ENCODE assay signal across 9 mouse cellular contexts in the genomic region with DNA sequence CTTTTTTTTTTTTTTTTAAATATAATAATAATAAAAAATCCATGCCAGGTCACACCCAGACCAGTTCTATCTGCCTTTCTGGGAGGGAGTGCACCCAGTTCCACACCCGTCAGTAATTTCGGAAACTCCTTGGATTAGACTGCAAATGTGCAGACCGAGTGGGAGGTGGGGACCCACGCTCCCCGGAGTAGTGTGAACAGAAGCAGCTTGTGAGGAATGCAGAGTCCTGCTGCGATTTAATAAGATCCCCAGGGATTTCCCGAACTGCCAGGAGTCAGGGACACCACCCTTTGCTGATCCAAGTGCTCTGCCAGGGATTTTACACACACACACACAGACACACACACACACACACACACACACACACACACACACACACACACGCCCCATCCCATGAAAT. TPM values are rescaled to one million over a fixed set of nuclear protein-coding genes. Genes with fewer than 3 reads are reported as not detected.
DNase-seq lines count a peak whose midpoint lies in the region; ATAC-seq and TF ChIP-seq lines count a peak whose summit lies in the region.
"Had no signal": no experiment of that assay in that cellular context is flagged by ENCODE, and none has a peak within 500 bp of the region (broad histone marks: within the 10 kb centered on the region; RNA-seq: fewer than 3 reads in every experiment).

No protein-coding gene starts in this region.

- no peak overlapping the region for H3K4me3 ChIP-seq in hindbrain, embryonic 11.5 days (ENCODE audit: low read depth, low read length)
- no peak overlapping the region for H3K4me3 ChIP-seq in hindbrain, embryonic 10.5 days
- H3K4me3 ChIP-seq in intestine, embryonic 16.5 days (ENCODE audit: low read length): no peak overlapping the region
- no peak overlapping the region for H3K4me3 ChIP-seq in thymus, adult 2 months (ENCODE audit: control insufficient read depth, insufficient read depth, low read length)

- DNase-seq in hindbrain, embryonic 11.5 days (ENCODE audit: low spot score): no peak
- DNase-seq in hindbrain, embryonic 10.5 days (ENCODE audit: low spot score): no peak
- peak; percentile 53 for DNase-seq in testis, postnatal 14 days (ENCODE audit: low spot score)
- no peak for DNase-seq in testis, postnatal 10 days (ENCODE audit: low spot score)
- no peak for DNase-seq in thymus, postnatal 4 days
- DNase-seq in thymus, adult 2 months: no peak

- no peak overlapping the region for H3K4me2 ChIP-seq in hindbrain, embryonic 11.5 days (replicated peaks; ENCODE audit: low read depth, low read length)
- no peak overlapping the region for H3K4me2 ChIP-seq in intestine, embryonic 16.5 days (ENCODE audit: low read depth, low read length)

- TF ChIP-seq CTCF in thymus, adult 2 months (IDR thresholded peaks at IDR 0.05; ENCODE audit: borderline replicate concordance, control insufficient read depth, extremely low read depth, insufficient read depth, low read length, poor library complexity): no peak

- no peaks in the 10 kb centered on the region for H3K36me3 ChIP-seq in hindbrain, embryonic 11.5 days (ENCODE audit: control insufficient read depth, insufficient read depth, low read length)
- H3K36me3 ChIP-seq in hindbrain, embryonic 10.5 days: no peaks in the 10 kb centered on the region
- H3K36me3 ChIP-seq in intestine, embryonic 16.5 days (ENCODE audit: control insufficient read depth, insufficient read depth, low read length): no peaks in the 10 kb centered on the region
- H3K36me3 ChIP-seq in thymus, adult 2 months (ENCODE audit: control insufficient read depth, insufficient read depth, low read length): no peaks in the 10 kb centered on the region
- H3K36me3 ChIP-seq: G1E had no signal

- no peak for TF ChIP-seq POLR2A in thymus, adult 2 months (IDR thresholded peaks at IDR 0.05; ENCODE audit: control insufficient read depth, extremely low read depth, insufficient read depth, low read length, poor library complexity)

- peaks cover 4% of the 10 kb centered on the region; the same call in 1 of the 2 replicates for H3K4me1 ChIP-seq in hindbrain, embryonic 11.5 days (replicated peaks; ENCODE audit: control insufficient read depth, insufficient read depth, low read length)
- H3K4me1 ChIP-seq in hindbrain, embryonic 10.5 days (replicated peaks): peaks cover 34% of the 10 kb centered on the region
- peaks cover 23% of the 10 kb centered on the region for H3K4me1 ChIP-seq in intestine, embryonic 16.5 days (ENCODE audit: control insufficient read depth, insufficient read depth, low read length)
- H3K4me1 ChIP-seq in thymus, adult 2 months (replicated peaks; ENCODE audit: control insufficient read depth, insufficient read depth, low read length): peaks cover 3% of the 10 kb centered on the region

- peaks cover 2% of the 10 kb centered on the region; the same call in 1 of the 2 replicates for H3K27me3 ChIP-seq in hindbrain, embryonic 11.5 days (ENCODE audit: control insufficient read depth, insufficient read depth, low read length)
- peaks cover 46% of the 10 kb centered on the region for H3K27me3 ChIP-seq in hindbrain, embryonic 10.5 days (ENCODE audit: insufficient read depth, poor library complexity, severe bottlenecking)
- H3K27me3 ChIP-seq in intestine, embryonic 16.5 days (replicated peaks; ENCODE audit: control insufficient read depth, insufficient read depth, low read length): no peaks in the 10 kb centered on the region
- no peaks in the 10 kb centered on the region for H3K27me3 ChIP-seq in thymus, adult 2 months (ENCODE audit: control insufficient read depth, insufficient read depth, low read length)

- no peak overlapping the region for H3K9ac ChIP-seq in hindbrain, embryonic 11.5 days (ENCODE audit: low read depth, low read length)
- H3K9ac ChIP-seq in intestine, embryonic 16.5 days (ENCODE audit: low read depth, low read length): no peak overlapping the region
- H3K9ac ChIP-seq: liver, embryonic 14.5 days had no signal

- H3K9me3 ChIP-seq in hindbrain, embryonic 11.5 days (ENCODE audit: control insufficient read depth, low read length): no peaks in the 10 kb centered on the region
- no peaks in the 10 kb centered on the region for H3K9me3 ChIP-seq in hindbrain, embryonic 10.5 days
- no peaks in the 10 kb centered on the region for H3K9me3 ChIP-seq in intestine, embryonic 16.5 days (ENCODE audit: control insufficient read depth, low read length)
- H3K9me3 ChIP-seq: G1E had no signal

- H3K27ac ChIP-seq in hindbrain, embryonic 11.5 days (ENCODE audit: low read depth, low read length): no peak overlapping the region
- H3K27ac ChIP-seq in hindbrain, embryonic 10.5 days: no peak overlapping the region
- H3K27ac ChIP-seq in intestine, embryonic 16.5 days (ENCODE audit: low read length): peak overlapping the region; percentile 21; the same call in 1 of the 2 replicates
- no peak overlapping the region for H3K27ac ChIP-seq in thymus, adult 2 months (ENCODE audit: control insufficient read depth, insufficient read depth, low read length)
- H3K27ac ChIP-seq: liver, embryonic 14.5 days had no signal

- 42% methylated on average over 8 of the region's 8 CpGs for WGBS in hindbrain, embryonic 11.5 days
- 40% methylated on average over 8 of the region's 8 CpGs for WGBS in hindbrain, embryonic 10.5 days
- 36% methylated on average over 8 of the region's 8 CpGs for WGBS in intestine, embryonic 16.5 days
- 83% methylated on average over 8 of the region's 8 CpGs for WGBS in thymus, adult 2 months

- ATAC-seq in hindbrain, embryonic 11.5 days (ENCODE audit: low FRiP score): 0 out of 2 replicates have a peak, but pooled peaks have one; percentile 3
- 0 out of 2 replicates have a peak, but pooled peaks have one; percentile 26 for ATAC-seq in intestine, embryonic 16.5 days

RNA-seq across cellular contexts. Expression of a gene that starts 16.5 kb away (rescaled TPM):
- polyA plus RNA-seq in hindbrain, embryonic 11.5 days (2014; fragmentation: Nextera tagmentation; extraction: Ambion mirVana): 0.82 and 0.89 TPM in 2 replicates
- polyA plus RNA-seq in hindbrain, embryonic 10.5 days (2016; fragmentation: Nextera tagmentation; extraction: Ambion mirVana): 0.14 and 0.75 TPM in 2 replicates
- 0.23 and 0.28 TPM in 2 replicates for polyA plus RNA-seq in intestine, embryonic 16.5 days (2015; fragmentation: Nextera tagmentation; extraction: Ambion mirVana)
- 0.86 and 1.6 TPM in 2 replicates for polyA plus RNA-seq in thymus, adult 2 months (2012; rRNA removed)
- polyA plus RNA-seq: G1E; liver, embryonic 14.5 days had no signal

RNA-seq across cellular contexts. Expression of a gene that starts 26.9 kb away (rescaled TPM):
- polyA plus RNA-seq in hindbrain, embryonic 11.5 days (2014; fragmentation: Nextera tagmentation; extraction: Ambion mirVana): 32.2 and 39.5 TPM in 2 replicates
- 33.9 and 35.2 TPM in 2 replicates for polyA plus RNA-seq in hindbrain, embryonic 10.5 days (2016; fragmentation: Nextera tagmentation; extraction: Ambion mirVana)
- polyA plus RNA-seq in intestine, embryonic 16.5 days (2015; fragmentation: Nextera tagmentation; extraction: Ambion mirVana): 7.9 and 9.5 TPM in 2 replicates
- polyA plus RNA-seq in thymus, adult 2 months (2012; rRNA removed): 43.8 and 56.5 TPM in 2 replicates

RNA-seq across cellular contexts. Expression of a gene that starts 47.4 kb away (rescaled TPM):
- polyA plus RNA-seq in hindbrain, embryonic 11.5 days (2014; fragmentation: Nextera tagmentation; extraction: Ambion mirVana): 0.66 and 1.4 TPM in 2 replicates
- 0.10 and 0.35 TPM in 2 replicates for polyA plus RNA-seq in hindbrain, embryonic 10.5 days (2016; fragmentation: Nextera tagmentation; extraction: Ambion mirVana)
- polyA plus RNA-seq in intestine, embryonic 16.5 days (2015; fragmentation: Nextera tagmentation; extraction: Ambion mirVana): 0.60 and 0.92 TPM in 2 replicates
- polyA plus RNA-seq in thymus, adult 2 months (2012; rRNA removed): 0.43 and 0.58 TPM in 2 replicates
- polyA plus RNA-seq: G1E; liver, embryonic 14.5 days had no signal
